Mouse (Mus musculus): ENCODE results near the gene Fam78b. TPM values are rescaled to one million over a fixed set of nuclear protein-coding genes. Genes with fewer than 3 reads are reported as not detected.

The Fam78b gene
- polyA plus RNA-seq, 1 experiment from 2014 or later = 0.49 TPM

DNA sequence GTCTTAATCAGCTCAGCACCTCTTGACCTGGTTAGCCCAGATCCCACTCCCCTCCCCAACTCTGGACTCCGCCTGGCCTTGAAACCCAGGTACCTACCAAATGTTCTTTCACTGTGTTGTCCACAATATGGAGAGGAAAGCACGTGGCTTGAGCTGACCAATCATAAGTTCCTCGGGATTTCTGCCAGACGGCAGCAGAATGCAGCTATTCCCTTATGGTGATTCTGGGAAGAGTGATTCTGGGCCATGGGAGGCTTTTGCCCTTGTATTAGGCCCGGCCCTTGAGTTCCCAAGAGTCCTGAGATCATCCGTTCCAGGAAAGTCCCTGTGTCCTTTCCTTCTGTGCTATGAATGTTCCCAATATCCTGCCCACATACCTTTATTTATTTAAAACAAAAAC, 41.3 kb downstream of the Fam78b start:
- no peaks in the 10 kb centered on the region for H3K36me3 ChIP-seq
- no peaks in the 10 kb centered on the region for H3K27me3 ChIP-seq
- no peaks in the 10 kb centered on the region for H3K9me3 ChIP-seq
- 83% methylated on average over 6 of the region's 6 CpGs for WGBS
- no peak overlapping the region for H3K27ac ChIP-seq
- no peak overlapping the region for H3K4me3 ChIP-seq
- no peaks in the 10 kb centered on the region for H3K4me1 ChIP-seq
- H3K4me2 ChIP-seq = no peak overlapping the region
- H3K9ac ChIP-seq = no peak overlapping the region
- no peak for ATAC-seq (ENCODE audit: insufficient number of reproducible peaks, insufficient read depth, low FRiP score, low TSS enrichment, low read depth)

DNA sequence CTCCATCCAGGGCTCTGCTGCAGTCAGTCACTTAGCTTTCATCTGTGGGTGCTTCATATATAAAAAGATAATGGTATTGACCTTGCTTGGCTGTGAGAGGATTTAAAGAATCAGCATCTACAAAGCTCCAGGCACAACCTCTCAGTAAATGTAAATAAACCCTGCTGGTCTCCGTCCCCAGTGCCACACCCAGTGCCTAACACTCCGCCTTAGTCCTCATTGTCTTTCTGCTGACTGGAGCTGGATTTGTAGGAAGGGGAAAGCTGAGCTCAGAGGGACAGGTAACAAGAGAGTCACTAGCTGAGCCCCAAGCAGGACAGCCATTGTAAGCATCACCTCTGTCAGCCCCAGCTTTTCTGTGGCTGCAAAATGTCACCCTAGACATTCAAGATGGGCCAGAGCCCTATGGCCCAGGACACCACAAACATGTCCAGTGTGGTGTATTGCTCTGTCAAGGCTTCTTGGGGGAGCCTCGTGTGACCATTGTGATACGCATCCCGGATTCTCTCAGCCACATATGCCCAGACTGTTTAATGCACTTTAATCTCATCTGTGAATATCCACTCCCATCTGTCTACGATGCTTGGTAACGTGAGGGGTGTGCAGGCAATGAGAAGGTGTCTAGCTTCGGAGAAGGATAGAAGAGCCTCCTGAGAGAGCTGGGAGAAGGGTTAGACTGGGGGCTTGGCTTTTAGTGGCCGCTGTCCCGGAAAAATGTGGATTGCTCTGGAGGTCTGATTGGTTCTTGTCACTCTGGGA, 45.1 kb downstream of the Fam78b start:
- WGBS = 62% methylated on average over 10 of the region's 10 CpGs
- Histone ChIP-seq H3K9ac (no peak overlapping the region), H3K27ac (no peak overlapping the region), H3K36me3 (no peaks in the 10 kb centered on the region), H3K4me1 (no peaks in the 10 kb centered on the region), H3K27me3 (no peaks in the 10 kb centered on the region), H3K9me3 (no peaks in the 10 kb centered on the region), H3K4me3 (no peak overlapping the region), H3K4me2 (no peak overlapping the region)
- no peak for ATAC-seq (ENCODE audit: insufficient number of reproducible peaks, insufficient read depth, low FRiP score, low TSS enrichment, low read depth)

DNA sequence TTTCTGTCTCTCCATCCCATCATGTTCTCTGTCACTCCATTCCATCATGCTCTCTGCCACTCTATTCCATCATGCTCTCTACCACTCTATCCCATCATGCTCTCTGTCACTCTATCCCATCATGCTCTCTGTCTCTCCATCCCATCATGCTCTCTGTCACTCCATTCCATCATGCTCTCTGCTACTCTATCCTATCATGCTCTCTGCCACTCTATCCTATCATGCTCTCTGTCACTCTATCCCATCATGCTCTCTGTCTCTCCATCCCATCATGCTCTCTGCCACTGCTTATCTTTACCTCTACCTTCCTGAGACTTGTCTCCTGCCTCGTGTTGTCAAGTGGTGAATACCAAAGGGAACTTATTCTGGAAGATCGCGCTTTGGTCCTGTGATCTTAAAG, 49.6 kb downstream of the Fam78b start:
- WGBS = 89% methylated on average over 3 of the region's 3 CpGs
- Histone ChIP-seq H3K4me1 (no peaks in the 10 kb centered on the region), H3K4me3 (no peak overlapping the region), H3K27me3 (no peaks in the 10 kb centered on the region), H3K9me3 (no peaks in the 10 kb centered on the region), H3K36me3 (no peaks in the 10 kb centered on the region), H3K27ac (no peak overlapping the region), H3K4me2 (no peak overlapping the region), H3K9ac (no peak overlapping the region)
- ATAC-seq (ENCODE audit: insufficient number of reproducible peaks, insufficient read depth, low FRiP score, low TSS enrichment, low read depth) = no peak

- no peak for ATAC-seq (ENCODE audit: insufficient number of reproducible peaks, insufficient read depth, low FRiP score, low TSS enrichment, low read depth)
- H3K27ac ChIP-seq = no peak overlapping the region
- H3K9me3 ChIP-seq = no peaks in the 10 kb centered on the region
- WGBS = 81% methylated on average over 7 of the region's 7 CpGs
- no peaks in the 10 kb centered on the region for H3K27me3 ChIP-seq
- no peak overlapping the region for H3K9ac ChIP-seq
- no peaks in the 10 kb centered on the region for H3K36me3 ChIP-seq
- H3K4me2 ChIP-seq = no peak overlapping the region
- no peak overlapping the region for H3K4me3 ChIP-seq
- H3K4me1 ChIP-seq = no peaks in the 10 kb centered on the region
Observed at GRCm38 (mm10) chr1:167054029-167054428, 52.8 kb downstream of the Fam78b start.

GRCm38 (mm10) chr1:167057543-167057942, 56.3 kb downstream of the Fam78b start:
- Histone ChIP-seq H3K36me3 (no peaks in the 10 kb centered on the region), H3K9me3 (no peaks in the 10 kb centered on the region), H3K9ac (no peak overlapping the region), H3K4me3 (no peak overlapping the region), H3K27ac (no peak overlapping the region), H3K27me3 (no peaks in the 10 kb centered on the region), H3K4me2 (no peak overlapping the region), H3K4me1 (no peaks in the 10 kb centered on the region)
- no peak for ATAC-seq (ENCODE audit: insufficient number of reproducible peaks, insufficient read depth, low FRiP score, low TSS enrichment, low read depth)
- WGBS = 46% methylated on average over 5 of the region's 5 CpGs

- H3K4me2 ChIP-seq = no peak overlapping the region
- peaks cover 4% of the 10 kb centered on the region; the same call in 1 of the 2 replicates for H3K4me1 ChIP-seq
- H3K9ac ChIP-seq = no peak overlapping the region
- no peaks in the 10 kb centered on the region for H3K27me3 ChIP-seq
- H3K9me3 ChIP-seq = no peaks in the 10 kb centered on the region
- WGBS = 61% methylated on average over 9 of the region's 9 CpGs
- no peak overlapping the region for H3K4me3 ChIP-seq
- no peak for ATAC-seq (ENCODE audit: insufficient number of reproducible peaks, insufficient read depth, low FRiP score, low TSS enrichment, low read depth)
- H3K36me3 ChIP-seq = no peaks in the 10 kb centered on the region
- no peak overlapping the region for H3K27ac ChIP-seq
Observed at GRCm38 (mm10) chr1:167059550-167060285, 58.5 kb downstream of the Fam78b start.

DNA sequence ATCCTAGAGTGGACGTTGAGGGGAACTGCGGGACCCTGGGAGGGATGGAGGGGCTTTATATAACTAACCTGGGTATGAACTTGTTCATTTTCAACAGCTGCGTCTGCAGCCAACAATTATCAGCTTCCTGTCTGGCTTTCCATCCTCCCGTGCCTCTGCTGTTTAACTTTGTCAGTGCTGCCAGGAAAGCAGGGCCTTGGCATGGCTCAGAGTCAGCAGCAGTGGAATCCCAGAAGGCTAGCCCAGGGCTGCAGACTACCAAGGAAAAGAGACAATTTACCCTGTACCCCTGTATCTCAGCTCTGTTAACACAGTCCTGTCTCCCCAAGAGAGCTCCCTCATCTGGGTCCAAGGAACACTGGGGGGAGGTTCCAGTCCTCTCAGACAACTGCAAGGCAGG, 62.8 kb downstream of the Fam78b start:
- no peak for ATAC-seq (ENCODE audit: insufficient number of reproducible peaks, insufficient read depth, low FRiP score, low TSS enrichment, low read depth)
- WGBS = 43% methylated on average over 4 of the region's 4 CpGs
- no peaks in the 10 kb centered on the region for H3K9me3 ChIP-seq
- H3K27ac ChIP-seq = no peak overlapping the region
- H3K4me3 ChIP-seq = no peak overlapping the region
- no peaks in the 10 kb centered on the region for H3K36me3 ChIP-seq
- 0 out of 2 replicates have a peak overlapping the region, but pooled peaks have one; percentile 16 for H3K9ac ChIP-seq
- no peaks in the 10 kb centered on the region for H3K27me3 ChIP-seq
- peaks cover 8% of the 10 kb centered on the region for H3K4me1 ChIP-seq
- no peak overlapping the region for H3K4me2 ChIP-seq

DNA sequence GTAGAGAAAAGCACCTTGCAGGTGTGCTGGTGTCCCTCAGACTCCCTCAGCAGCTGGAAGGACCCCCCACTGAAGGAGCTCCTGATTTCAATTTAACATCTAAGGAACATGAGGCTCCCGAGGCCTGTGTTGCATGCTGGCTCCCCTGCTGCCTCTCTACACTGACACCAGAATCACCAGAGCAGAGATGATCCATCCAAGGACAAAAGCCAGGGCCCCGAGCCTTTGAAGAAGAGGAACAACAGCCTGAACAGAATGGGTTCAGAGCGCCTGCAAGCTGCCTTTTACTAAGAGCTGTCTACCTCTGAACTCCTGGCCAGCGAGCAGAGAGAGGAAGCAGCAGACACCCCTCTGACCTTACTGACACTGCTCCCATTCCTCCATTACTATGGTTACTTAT, 64.3 kb downstream of the Fam78b start:
- H3K27me3 ChIP-seq = no peaks in the 10 kb centered on the region
- no peak overlapping the region for H3K27ac ChIP-seq
- no peaks in the 10 kb centered on the region for H3K36me3 ChIP-seq
- ATAC-seq (ENCODE audit: insufficient number of reproducible peaks, insufficient read depth, low FRiP score, low TSS enrichment, low read depth) = no peak
- no peaks in the 10 kb centered on the region for H3K9me3 ChIP-seq
- no peak overlapping the region for H3K4me2 ChIP-seq
- H3K4me3 ChIP-seq = no peak overlapping the region
- no peak overlapping the region for H3K9ac ChIP-seq
- H3K4me1 ChIP-seq = peaks cover 8% of the 10 kb centered on the region
- WGBS = 31% methylated on average over 4 of the region's 4 CpGs

- WGBS = 64% methylated on average over 10 of the region's 10 CpGs
- ATAC-seq (ENCODE audit: insufficient number of reproducible peaks, insufficient read depth, low FRiP score, low TSS enrichment, low read depth) = no peak
- no peaks in the 10 kb centered on the region for H3K27me3 ChIP-seq
Observed at GRCm38 (mm10) chr1:167065986-167066385, 64.8 kb downstream of the Fam78b start.

DNA sequence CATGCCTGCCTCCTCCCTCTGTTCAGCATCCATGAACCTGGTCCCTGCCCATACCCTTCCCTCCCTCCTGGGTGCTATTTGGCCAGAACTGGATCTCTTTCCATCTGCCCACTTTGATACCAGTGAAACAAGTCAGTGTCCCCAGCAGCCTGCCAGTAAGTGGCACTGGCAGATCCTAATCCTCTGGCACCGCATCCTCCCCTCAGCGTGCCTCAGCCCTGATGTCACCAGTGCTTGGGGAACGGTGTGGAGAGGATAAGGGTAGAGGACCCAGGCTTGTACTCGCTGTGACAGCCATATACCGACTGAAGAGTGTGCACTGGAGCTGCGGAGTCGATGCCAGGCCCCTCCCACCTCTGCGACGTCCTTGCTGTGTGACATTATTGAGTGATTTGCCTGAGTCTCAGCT, 65.7 kb downstream of the Fam78b start:
- H3K4me1 ChIP-seq = peaks cover 8% of the 10 kb centered on the region
- H3K9ac ChIP-seq = no peak overlapping the region
- no peaks in the 10 kb centered on the region for H3K9me3 ChIP-seq
- WGBS = 68% methylated on average over 9 of the region's 9 CpGs
- H3K4me2 ChIP-seq = no peak overlapping the region
- no peaks in the 10 kb centered on the region for H3K36me3 ChIP-seq
- no peak for ATAC-seq (ENCODE audit: insufficient number of reproducible peaks, insufficient read depth, low FRiP score, low TSS enrichment, low read depth)
- no peak overlapping the region for H3K27ac ChIP-seq
- no peaks in the 10 kb centered on the region for H3K27me3 ChIP-seq
- H3K4me3 ChIP-seq = no peak overlapping the region

More at GRCm38 (mm10) chr1:167065986-167066385, 64.8 kb downstream of the Fam78b start:
- no peaks in the 10 kb centered on the region for H3K9me3 ChIP-seq
- no peak overlapping the region for H3K9ac ChIP-seq
- no peaks in the 10 kb centered on the region for H3K36me3 ChIP-seq
- H3K27ac ChIP-seq = no peak overlapping the region
- H3K4me1 ChIP-seq = peaks cover 8% of the 10 kb centered on the region
- no peak overlapping the region for H3K4me2 ChIP-seq
- H3K4me3 ChIP-seq = no peak overlapping the region

GRCm38 (mm10) chr1:167069741-167070140, 68.5 kb downstream of the Fam78b start:
- no peak for ATAC-seq (ENCODE audit: insufficient number of reproducible peaks, insufficient read depth, low FRiP score, low TSS enrichment, low read depth)
- Histone ChIP-seq H3K4me2 (no peak overlapping the region), H3K4me3 (no peak overlapping the region)

GRCm38 (mm10) chr1:167070306-167070705, 69.1 kb downstream of the Fam78b start:
- no peak; the same call in 1 of the 2 replicates for ATAC-seq (ENCODE audit: insufficient number of reproducible peaks, insufficient read depth, low FRiP score, low TSS enrichment, low read depth)
- H3K4me2 ChIP-seq = no peak overlapping the region
- H3K4me3 ChIP-seq = no peak overlapping the region
- no peaks in the 10 kb centered on the region for H3K27me3 ChIP-seq
- H3K4me1 ChIP-seq = peaks cover 5% of the 10 kb centered on the region
- 77% methylated on average over 6 of the region's 6 CpGs for WGBS
- no peak overlapping the region for H3K9ac ChIP-seq
- H3K36me3 ChIP-seq = no peaks in the 10 kb centered on the region
- no peak overlapping the region for H3K27ac ChIP-seq
- H3K9me3 ChIP-seq = no peaks in the 10 kb centered on the region

More at GRCm38 (mm10) chr1:167069741-167070140, 68.5 kb downstream of the Fam78b start:
- Histone ChIP-seq H3K9me3 (no peaks in the 10 kb centered on the region), H3K4me1 (peaks cover 5% of the 10 kb centered on the region), H3K9ac (no peak overlapping the region), H3K27me3 (no peaks in the 10 kb centered on the region), H3K36me3 (no peaks in the 10 kb centered on the region), H3K27ac (no peak overlapping the region)
- WGBS = 65% methylated on average over 9 of the region's 9 CpGs

Data from embryonic facial prominence, embryonic 13.5 days (tissue).